Mouse (Mus musculus) midbrain, postnatal 0 days (tissue): ENCODE results near the gene Atp7a. TPM values are rescaled to one million over a fixed set of nuclear protein-coding genes. Genes with fewer than 3 reads are reported as not detected.

Source experiments
- ATAC-seq: fragments of 200-750 bp; cut with Nextera tagmentation; 2 replicates; pipeline ENCODE4 v1.8.0; 2017; ENCODE audit warnings: moderate number of reproducible peaks, mild to moderate bottlenecking, moderate TSS enrichment, moderate library complexity; ENCODE audit not compliant: low FRiP score
- DNase-seq: peaks from one replicate; pipeline ENCODE4 v3.0.0-alpha.2; 2015; ENCODE audit warnings: low spot score
- H3K27ac ChIP-seq: fragments of 300-500 bp; sonication (generic); 2 replicates; pipeline ENCODE4 v1.5.1; 2014; ENCODE audit warnings: low read depth, mild to moderate bottlenecking, low read length, mixed read lengths
- H3K27me3 ChIP-seq: fragments of 300-500 bp; sonication (generic); 2 replicates; pipeline ENCODE4 v1.6.1; 2014; ENCODE audit warnings: low read length, control low read depth, mixed read lengths; ENCODE audit not compliant: insufficient read depth
- H3K36me3 ChIP-seq: fragments of 300-500 bp; sonication (generic); 2 replicates; pipeline ENCODE4 v1.6.1; 2014; ENCODE audit warnings: low read length, control low read depth, mixed read lengths; ENCODE audit not compliant: insufficient read depth
- H3K4me1 ChIP-seq: fragments of 300-500 bp; sonication (generic); 2 replicates; pipeline ENCODE4 v1.6.1; 2014; ENCODE audit warnings: mild to moderate bottlenecking, control low read depth, antibody characterized with exemption, low read length, mixed read lengths; ENCODE audit not compliant: insufficient read depth
- H3K4me2 ChIP-seq: fragments of 300-500 bp; sonication (generic); 2 replicates; pipeline ENCODE4 v1.6.1; 2014; ENCODE audit warnings: low read depth, mild to moderate bottlenecking, low read length, mixed read lengths; ENCODE audit not compliant: poor library complexity, severe bottlenecking
- H3K4me3 ChIP-seq: fragments of 300-500 bp; sonication (generic); 2 replicates; pipeline ENCODE4 v1.5.1; 2014; ENCODE audit warnings: low read depth, mild to moderate bottlenecking, low read length, moderate library complexity
- H3K9ac ChIP-seq: fragments of 300-500 bp; sonication (generic); replicated peaks from 2 replicates; pipeline ENCODE4 v1.6.1; 2014; ENCODE audit warnings: mild to moderate bottlenecking, low read length, moderate library complexity, mixed read lengths; ENCODE audit not compliant: poor library complexity, severe bottlenecking
- H3K9me3 ChIP-seq: fragments of 300-500 bp; sonication (generic); 2 replicates; pipeline ENCODE4 v1.6.1; 2016; ENCODE audit warnings: low read length, control low read depth
- CTCF ChIP-seq: IDR thresholded peaks from 2 replicates; pipeline ENCODE4 v1.5.1; 2016; ENCODE audit warnings: antibody characterized with exemption, mild to moderate bottlenecking
- WGBS: fragments of 180-500 bp; shearing (Covaris S2); extraction: QIAGEN DNeasy Blood & Tissue Kit; methylation state at CpG from one replicate; pipeline ENCODE4 v1.1.7; 2014; 5-methylcytosine and 5-hydroxymethylcytosine counted together
- polyA plus RNA-seq: library from polyadenylated mRNA; unstranded; fragments of >200 nt; fragmentation: Nextera tagmentation; extraction: Ambion mirVana; gene quantifications from 2 replicates; pipeline ENCODE4 v1.2.1, GENCODE M21; 2015
- total RNA-seq: library from RNA; depleted of rRNA; stranded (reverse); fragments of >200 nt; gene quantifications from 2 replicates; pipeline ENCODE4 v1.2.3, GENCODE M21; 2014; rRNA removed

Atp7a gene
- total and polyA plus RNA-seq, 2 experiments from 2014 or later = 7.0 to 10.0 TPM

DNA sequence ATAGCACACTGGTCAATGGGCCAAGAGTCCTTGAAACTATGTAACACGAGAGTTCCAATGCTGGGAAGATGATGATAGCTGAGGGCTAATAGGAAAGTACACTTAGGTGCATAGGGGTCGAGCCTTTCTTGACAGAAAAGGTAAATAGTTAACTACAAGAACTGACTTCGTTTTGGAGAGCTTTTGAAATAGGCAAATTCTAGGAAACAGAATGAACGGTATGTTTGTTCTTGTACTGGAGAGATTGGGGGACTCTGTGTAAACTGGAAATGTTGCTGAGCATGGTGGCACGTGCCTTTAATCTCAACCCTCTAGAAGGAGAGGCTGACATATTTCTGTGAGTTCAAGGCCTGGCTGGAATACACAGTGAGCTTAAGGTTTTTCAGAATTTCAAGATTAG lies 137.5 kb downstream of the Atp7a start:
- Histone ChIP-seq H3K9me3 (no peaks in the 10 kb centered on the region), H3K4me1 (no peaks in the 10 kb centered on the region), H3K4me3 (no peak overlapping the region), H3K36me3 (no peaks in the 10 kb centered on the region), H3K27me3 (no peaks in the 10 kb centered on the region), H3K4me2 (no peak overlapping the region), H3K9ac (no peak overlapping the region), H3K27ac (no peak overlapping the region)
- DNase-seq (no peak), ATAC-seq (no peak)
- TF ChIP-seq CTCF = no peak
- 76% methylated on average over 5 of the region's 5 CpGs for WGBS

DNA sequence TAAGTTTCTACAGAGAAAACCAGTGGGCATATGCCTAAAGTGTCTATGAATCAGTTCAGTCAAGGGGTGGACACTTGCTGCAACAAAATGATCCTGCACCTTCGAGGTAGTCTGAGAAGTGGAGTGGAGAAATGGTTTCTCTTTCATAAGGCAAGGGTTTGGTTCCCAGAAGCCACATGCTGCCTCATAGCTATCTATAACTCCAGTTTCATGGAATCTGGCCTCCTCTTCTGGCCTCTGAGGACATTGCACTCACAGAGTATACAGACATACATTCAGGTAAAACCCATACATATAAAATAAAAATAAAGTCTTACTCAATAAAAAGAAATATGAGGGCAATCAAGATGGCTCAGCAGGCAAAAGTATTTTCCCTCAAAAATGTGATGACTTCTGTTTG lies 138.0 kb downstream of the Atp7a start:
- no peaks in the 10 kb centered on the region for H3K27me3 ChIP-seq
- no peak overlapping the region for H3K27ac ChIP-seq
- no peak overlapping the region for H3K4me3 ChIP-seq
- ATAC-seq (no peak), DNase-seq (no peak)
- no peaks in the 10 kb centered on the region for H3K9me3 ChIP-seq
- H3K4me2 ChIP-seq = no peak overlapping the region
- H3K4me1 ChIP-seq = no peaks in the 10 kb centered on the region
- no peak overlapping the region for H3K9ac ChIP-seq
- peak; percentile 17; the same call in 1 of the 2 replicates for TF ChIP-seq CTCF
- no peaks in the 10 kb centered on the region for H3K36me3 ChIP-seq
- whole genome bisulfite sequencing = 83% methylated on average over 1 of the region's 1 CpGs

DNA sequence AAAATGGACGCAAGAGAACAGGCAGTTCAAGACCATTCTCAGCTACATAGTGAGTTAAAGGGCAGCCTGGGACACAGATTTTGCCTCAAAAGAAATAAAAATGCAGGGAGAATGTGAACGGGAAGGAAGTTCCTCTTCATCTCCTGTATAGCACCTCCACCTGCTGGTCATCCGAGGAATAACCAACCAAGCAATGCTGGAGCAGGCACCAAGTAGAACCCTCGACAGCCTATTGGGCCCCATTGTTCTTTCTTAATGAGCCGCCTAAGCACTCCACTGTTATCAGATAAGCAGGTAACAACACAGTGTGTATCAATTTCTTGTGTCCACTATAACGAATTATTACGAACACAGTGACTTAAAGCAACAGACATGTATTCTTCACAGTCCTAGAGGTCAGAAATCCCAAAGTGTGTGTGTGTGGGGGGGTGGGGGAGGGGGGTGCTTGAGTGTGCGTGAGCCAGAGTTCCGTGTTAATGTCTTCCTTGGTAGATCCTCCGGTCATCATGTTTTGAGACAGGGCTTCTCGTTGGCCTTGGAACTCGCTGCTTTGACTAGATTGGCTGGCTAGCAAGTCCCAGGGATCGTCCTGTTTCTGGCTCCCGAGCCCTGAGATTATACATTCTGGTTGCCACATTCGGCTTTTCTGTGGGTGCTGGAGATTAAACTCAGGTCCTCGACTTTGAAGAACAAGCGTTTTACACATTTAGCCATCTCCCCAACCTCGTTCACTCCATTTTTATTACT lies 144.2 kb downstream of the Atp7a start:
- H3K9me3 ChIP-seq = no peaks in the 10 kb centered on the region
- no peak overlapping the region for H3K9ac ChIP-seq
- no peaks in the 10 kb centered on the region for H3K4me1 ChIP-seq
- peak overlapping the region; percentile 15; the same call in 1 of the 2 replicates for H3K4me3 ChIP-seq
- ATAC-seq (peak; percentile 84), DNase-seq (peak; percentile 81)
- TF ChIP-seq CTCF = peak; percentile 82
- H3K27me3 ChIP-seq = no peaks in the 10 kb centered on the region
- 26% methylated on average over 18 of the region's 18 CpGs for WGBS
- H3K27ac ChIP-seq = no peak overlapping the region
- H3K4me2 ChIP-seq = peak overlapping the region; percentile 36
- H3K36me3 ChIP-seq = no peaks in the 10 kb centered on the region

DNA sequence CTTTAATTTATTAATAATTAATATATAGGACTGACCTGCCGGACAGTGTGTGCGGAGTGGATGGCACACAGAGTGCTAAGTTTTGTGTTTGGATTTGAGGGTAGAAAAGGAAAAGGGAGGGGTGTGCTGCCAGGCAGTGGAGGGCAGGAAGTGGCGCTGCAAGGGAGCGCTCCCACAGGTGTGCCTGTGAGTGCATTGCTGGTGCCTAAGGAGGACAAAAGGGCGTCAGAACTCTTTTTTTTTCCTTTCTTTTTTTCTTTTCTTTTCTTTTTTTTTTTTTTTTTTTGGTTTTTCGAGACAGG lies 144.7 kb downstream of the Atp7a start:
- Histone ChIP-seq H3K27me3 (no peaks in the 10 kb centered on the region), H3K4me1 (no peaks in the 10 kb centered on the region), H3K27ac (no peak overlapping the region), H3K36me3 (no peaks in the 10 kb centered on the region), H3K9me3 (no peaks in the 10 kb centered on the region), H3K4me3 (peak overlapping the region; percentile 15; the same call in 1 of the 2 replicates), H3K4me2 (peak overlapping the region; percentile 36), H3K9ac (no peak overlapping the region)
- 70% methylated on average over 5 of the region's 6 CpGs for WGBS
- ATAC-seq (no peak), DNase-seq (no peak)
- no peak for TF ChIP-seq CTCF

Other genes starting within 250 kb of the Atp7a start
- gene Atrx, start 97.9 kb upstream of the Atp7a start, total RNA-seq = 295 and 343 TPM in 2 replicates
- gene Atrx, start 97.9 kb upstream of the Atp7a start, polyA plus RNA-seq = 203 and 238 TPM in 2 replicates
- gene Magt1, start 15.4 kb upstream of the Atp7a start, total RNA-seq = 16.5 and 23.6 TPM in 2 replicates
- 14.5 and 14.8 TPM in 2 replicates for gene Magt1, start 15.4 kb upstream of the Atp7a start, polyA plus RNA-seq
- gene Cox7b, start 11.6 kb upstream of the Atp7a start, total RNA-seq = 205 and 219 TPM in 2 replicates
- 481 and 513 TPM in 2 replicates for gene Cox7b, start 11.6 kb upstream of the Atp7a start, polyA plus RNA-seq
- gene Tlr13, start 115.9 kb downstream of the Atp7a start, total RNA-seq = 0.71 and 1.0 TPM in 2 replicates
- gene Tlr13, start 115.9 kb downstream of the Atp7a start, polyA plus RNA-seq = 0.33 and 0.35 TPM in 2 replicates
- 201 and 259 TPM in 2 replicates for gene Pgk1, start 159.8 kb downstream of the Atp7a start, total RNA-seq
- 253 and 272 TPM in 2 replicates for gene Pgk1, start 159.8 kb downstream of the Atp7a start, polyA plus RNA-seq
- 17.5 and 23.2 TPM in 2 replicates for gene Taf9b, start 193.9 kb downstream of the Atp7a start, total RNA-seq
- 23.1 and 24.5 TPM in 2 replicates for gene Taf9b, start 193.9 kb downstream of the Atp7a start, polyA plus RNA-seq
- not detected in 2 replicates for gene Fnd3c2, start 228.1 kb downstream of the Atp7a start, total RNA-seq
- gene Fnd3c2, start 228.1 kb downstream of the Atp7a start, polyA plus RNA-seq = not detected in 2 replicates